Mouse (Mus musculus): ENCODE measurements around the gene Cenpm. TPM values are rescaled to one million over a fixed set of nuclear protein-coding genes. Genes with fewer than 3 reads are reported as not detected.
A peak's percentile ranks its signal among the peaks of the same experiment; 100 is the strongest.

Gene Cenpm
- total RNA-seq, 4 experiments from 2014 or later: 0.29 to 1.5 (median 0.44) TPM

DNA sequence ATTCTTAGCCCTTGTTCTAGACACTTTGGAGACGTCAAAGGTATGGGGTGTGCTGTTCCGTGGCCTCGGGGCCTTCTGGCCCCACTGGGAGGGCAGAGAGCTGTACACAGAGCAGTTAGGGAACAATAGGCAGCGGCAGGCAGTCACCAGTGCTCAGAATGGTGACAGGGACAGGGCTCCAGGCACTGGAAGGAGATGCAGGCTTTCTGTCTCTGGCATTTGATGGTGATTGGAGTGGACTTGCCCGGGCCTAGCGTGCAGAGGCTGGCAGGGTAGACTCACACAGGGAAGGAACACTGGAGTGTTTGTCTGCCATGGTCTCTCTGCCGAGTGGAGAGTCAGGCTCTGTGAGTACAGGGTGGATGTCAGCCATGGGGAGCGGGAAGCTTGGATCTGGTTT lies 51.9 kb downstream of the Cenpm start:
- DNase-seq (ENCODE audit: low spot score): no peak

DNA sequence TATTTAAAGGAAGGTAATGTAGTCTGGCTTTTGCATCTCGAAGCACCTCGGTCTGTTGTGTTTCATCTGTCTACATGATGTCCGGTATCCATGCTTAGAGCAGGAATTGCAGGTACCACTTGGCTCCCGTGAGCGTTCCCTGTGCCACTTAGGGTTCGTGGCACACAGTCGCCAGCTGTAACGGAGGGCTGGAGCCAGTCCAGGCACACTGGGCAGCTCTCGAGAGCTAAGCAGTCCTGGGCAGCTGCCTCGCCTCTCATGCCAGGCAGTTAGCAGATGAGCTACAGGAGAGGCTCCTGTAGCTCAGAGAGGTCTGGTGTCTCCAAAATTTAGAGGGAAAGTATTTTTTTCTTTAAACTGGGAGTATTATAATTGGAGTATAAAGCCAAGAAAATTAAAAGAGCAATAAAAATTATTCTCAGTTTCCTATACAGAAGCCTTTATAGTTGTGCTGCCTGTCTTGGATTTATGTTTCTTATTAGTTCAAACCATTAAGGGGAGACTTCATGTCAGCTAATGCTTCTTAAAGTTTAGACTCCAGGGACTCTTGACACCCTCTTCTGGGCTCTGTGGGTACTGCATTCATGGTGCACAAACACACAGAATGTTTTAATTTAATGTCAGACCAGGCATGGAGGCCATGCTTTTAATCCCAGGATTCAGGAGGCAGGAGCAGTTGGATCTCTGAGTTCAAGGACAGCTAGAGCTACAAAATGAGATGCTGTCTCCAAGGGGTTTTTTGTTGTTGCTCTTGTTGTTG lies 55.9 kb downstream of the Cenpm start:
- peak; percentile 22 for DNase-seq (ENCODE audit: low spot score)

DNA sequence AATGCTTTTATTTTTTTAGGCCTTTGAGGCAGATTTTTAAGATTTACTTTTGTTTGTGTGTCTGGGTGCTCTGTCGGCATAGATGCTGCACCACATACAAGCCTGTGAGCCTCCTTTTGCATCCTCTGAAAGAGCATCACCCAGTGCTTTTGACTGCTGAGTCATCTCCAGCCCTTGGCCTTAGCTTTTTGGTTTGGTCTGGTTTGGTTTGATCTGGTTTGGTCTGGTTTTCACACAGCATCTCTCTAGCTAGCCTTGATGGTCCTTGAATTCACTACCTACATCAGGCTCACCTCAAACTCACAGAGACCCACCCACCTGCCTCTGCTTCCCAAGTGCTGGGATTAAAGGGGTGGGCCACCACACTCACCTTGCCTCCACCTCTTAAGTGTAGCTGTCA lies 56.6 kb downstream of the Cenpm start:
- DNase-seq (ENCODE audit: low spot score): no peak

DNA sequence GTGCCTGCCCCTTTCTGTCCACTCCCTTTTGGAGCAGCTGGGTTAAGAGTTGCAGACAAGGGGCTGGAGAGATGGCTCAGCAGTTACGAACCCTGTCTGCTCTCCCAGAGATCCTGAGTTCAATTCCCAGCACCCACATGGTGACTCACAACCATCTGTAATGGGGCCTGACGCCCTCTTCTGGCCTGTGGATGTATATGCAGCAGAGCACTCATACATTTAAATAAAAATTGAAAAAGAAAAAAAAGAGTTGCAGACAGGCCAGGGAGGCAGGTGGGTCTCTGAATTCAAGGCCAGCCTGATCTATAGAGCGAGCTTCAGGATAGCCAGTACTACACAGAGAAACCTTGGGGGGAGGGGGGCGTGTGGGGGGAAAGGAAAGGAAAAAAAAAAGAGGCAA lies 57.1 kb downstream of the Cenpm start:
- no peak for DNase-seq (ENCODE audit: low spot score)

DNA sequence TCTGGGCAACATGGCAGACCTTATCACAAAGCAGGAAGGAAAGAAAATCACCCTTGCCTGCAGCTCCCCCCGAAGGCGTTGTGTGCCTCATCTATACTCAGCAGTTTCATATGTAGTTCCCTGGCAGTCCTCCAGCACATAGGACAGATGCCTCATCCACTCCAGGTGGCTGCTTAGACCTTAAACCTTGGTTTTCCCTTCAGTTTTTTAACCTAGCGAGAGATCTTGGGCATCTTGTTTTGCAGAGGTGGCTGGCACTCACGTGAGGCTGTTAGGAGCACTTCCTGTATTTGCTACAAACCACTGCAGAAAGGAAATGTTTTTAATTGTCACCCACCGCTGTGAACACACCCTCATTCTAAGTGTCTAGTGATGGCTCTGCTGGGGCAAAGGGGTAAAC lies 57.6 kb downstream of the Cenpm start:
- no peak for DNase-seq (ENCODE audit: low spot score)

DNA sequence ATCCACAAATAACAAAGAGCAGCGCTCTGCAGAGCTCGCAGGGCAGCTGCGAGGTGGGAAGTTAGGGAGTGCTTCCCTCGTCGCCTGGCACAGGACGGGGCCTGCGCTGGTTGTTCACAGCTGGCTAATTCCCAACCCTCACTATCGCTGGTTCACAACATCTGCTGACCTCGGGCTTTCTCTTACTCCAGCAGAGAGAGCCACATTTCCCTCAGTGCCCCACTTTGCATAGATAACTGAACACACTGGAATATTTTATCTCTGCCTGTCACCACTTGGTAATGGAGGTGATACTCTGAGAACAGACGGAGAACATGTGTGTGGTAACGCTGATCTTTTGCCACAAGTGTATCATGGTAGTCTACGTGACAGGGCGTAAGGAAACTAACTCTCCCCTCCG lies 58.4 kb downstream of the Cenpm start:
- peak; percentile 24 for DNase-seq (ENCODE audit: low spot score)

DNA sequence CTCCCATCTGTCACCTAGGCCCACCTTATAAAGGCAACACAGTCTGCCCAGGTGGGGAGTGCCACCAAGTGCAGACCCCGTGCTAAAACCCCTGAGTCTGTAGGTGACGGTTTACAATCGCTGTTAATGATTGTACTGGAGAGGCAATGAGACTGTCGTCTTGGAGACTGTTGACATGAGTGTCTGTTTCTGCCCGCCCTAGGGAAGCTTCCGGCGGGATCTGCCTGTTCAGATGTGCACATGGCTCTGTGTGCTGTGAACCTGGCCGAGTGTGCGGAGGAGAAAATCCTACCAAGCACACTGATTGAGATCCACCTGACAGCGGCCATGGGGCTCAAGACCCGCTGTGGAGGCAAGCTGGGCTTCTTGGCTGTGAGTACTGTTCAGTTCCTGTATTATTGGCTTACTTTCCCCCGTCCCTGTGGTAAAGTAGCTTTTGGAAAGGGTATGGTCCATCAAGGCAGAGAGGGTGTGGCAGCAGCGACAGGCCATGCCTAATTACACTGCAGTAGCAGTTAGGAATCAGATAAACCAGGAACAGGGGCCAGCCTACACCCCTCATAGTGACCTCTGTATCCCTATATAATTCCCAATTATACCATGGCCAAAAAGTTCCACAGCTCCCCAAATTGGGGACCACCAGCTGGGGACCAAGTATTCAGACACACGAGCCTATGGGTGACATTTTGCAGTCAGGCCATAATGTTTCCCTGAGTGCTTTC lies 59.3 kb downstream of the Cenpm start:
- DNase-seq (ENCODE audit: low spot score): no peak

DNA sequence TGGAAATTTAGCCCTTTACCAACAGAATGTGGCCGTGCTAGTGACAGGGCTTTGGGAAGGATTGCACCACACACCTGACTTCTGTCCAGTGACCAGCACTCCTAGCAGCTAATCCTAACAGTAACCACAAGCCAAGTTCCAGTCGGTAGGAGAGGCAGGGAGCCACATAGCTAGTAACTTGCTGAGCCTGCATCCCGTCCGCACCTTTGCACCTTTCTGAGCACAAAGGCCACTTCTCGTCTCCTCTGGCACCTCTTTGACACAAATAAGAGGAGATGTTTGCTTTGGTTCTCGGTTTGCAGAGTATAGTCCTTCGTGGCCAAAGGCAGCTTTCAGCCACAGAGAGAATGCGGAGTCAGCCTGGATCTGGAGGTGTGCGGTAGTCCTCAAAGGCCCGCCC lies 59.9 kb downstream of the Cenpm start:
- DNase-seq (ENCODE audit: low spot score): no peak

DNA sequence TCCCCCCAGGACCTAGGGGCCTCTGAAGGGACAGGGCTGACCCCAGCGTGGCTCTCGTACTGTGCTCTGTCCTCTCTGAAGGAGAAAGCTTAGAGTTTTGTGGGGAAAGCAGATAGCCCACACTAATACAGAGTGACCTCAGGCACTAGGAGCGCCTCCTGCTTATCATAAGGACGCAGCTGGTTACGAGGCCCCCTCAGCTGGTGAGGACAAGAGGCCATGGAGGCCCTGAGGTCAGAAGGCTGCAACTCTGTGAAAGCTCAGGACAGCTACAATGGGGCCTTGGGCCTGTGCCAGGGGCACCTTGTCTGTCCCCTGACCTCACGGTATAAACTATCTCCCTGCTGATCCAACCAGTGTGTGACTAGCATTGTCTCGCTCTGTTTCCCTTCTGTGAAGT lies 60.4 kb downstream of the Cenpm start:
- no peak for DNase-seq (ENCODE audit: low spot score)

Small RNAs within 50 kb of the gene (microRNA-seq; reads per million reads assigned to microRNA genes)
- gene Mir33: 7.6 reads per million, percentile 21 among the genes with 10 or more reads in this experiment

Other genes with a start within 250 kb of the Cenpm start
- gene Desi1, start 210.9 kb downstream of the Cenpm start, total RNA-seq (2022): 10 to 100 TPM; 19.5 to 33.9 (median 28.2) TPM
- gene Snu13, start 197.2 kb downstream of the Cenpm start, total RNA-seq (2022): 10 to 100 TPM; 43.0 to 55.5 (median 51.3) TPM
- gene 4930407I10Rik, start 185.6 kb downstream of the Cenpm start, total RNA-seq (2022): not detected
- gene Mei1, start 174.8 kb downstream of the Cenpm start, total RNA-seq (2022): not detected
- gene Ccdc134, start 116.8 kb downstream of the Cenpm start, total RNA-seq (2022): 1 to 10 TPM; 3.5 to 4.5 (median 4.2) TPM
- gene Srebf2, start 97.6 kb downstream of the Cenpm start, total RNA-seq (2022): 10 to 100 TPM; 20.0 to 25.1 (median 21.6) TPM
- under 1 TPM in 1 of 4 experiments, not detected in 3; 0.26 TPM for gene Shisa8, start 31.9 kb downstream of the Cenpm start, total RNA-seq (2022)
- under 1 TPM in 1 of 4 experiments, not detected in 3; 0.26 TPM for gene Tnfrsf13c, start 20.4 kb downstream of the Cenpm start, total RNA-seq (2022)
- gene 1500009C09Rik, start 7.6 kb upstream of the Cenpm start, total RNA-seq (2022): not detected
- under 1 TPM; 0.16 to 0.90 (median 0.44) TPM for gene Sept3, start 30.1 kb upstream of the Cenpm start, total RNA-seq (2022)
- gene Wbp2nl, start 54.2 kb upstream of the Cenpm start, total RNA-seq (2022): not detected
- 10 to 100 TPM; 27.1 to 32.1 (median 29.9) TPM for gene Naga, start 94.2 kb upstream of the Cenpm start, total RNA-seq (2022)
- gene Pheta2, start 94.2 kb upstream of the Cenpm start, total RNA-seq (2022): under 1 TPM; 0.44 to 0.57 (median 0.48) TPM
- 100 to 1,000 TPM; 190 to 214 (median 204) TPM for gene Smdt1, start 94.2 kb upstream of the Cenpm start, total RNA-seq (2022)
- gene Ndufa6, start 109.6 kb upstream of the Cenpm start, total RNA-seq (2022): 100 to 1,000 TPM; 658 to 797 (median 740) TPM
- 10 to 100 TPM; 19.3 to 30.9 (median 23.3) TPM for gene Cyp2d22, start 135.5 kb upstream of the Cenpm start, total RNA-seq (2022)
- under 1 TPM in 1 of 4 experiments, not detected in 3; 0.19 TPM for gene Cyp2d11, start 149.3 kb upstream of the Cenpm start, total RNA-seq (2022)
- gene Cyp2d10, start 162.4 kb upstream of the Cenpm start, total RNA-seq (2022): under 1 TPM in 2 of 4 experiments, not detected in 2; 0.41 to 0.80 TPM
- gene Cyp2d9, start 188.7 kb upstream of the Cenpm start, total RNA-seq (2022): under 1 TPM in 1 of 4 experiments, not detected in 3; 0.22 TPM